Mouse (Mus musculus) gastrocnemius, postnatal 4 days (tissue): Measurements from ENCODE around the gene Dll4. TPM values are rescaled to one million over a fixed set of nuclear protein-coding genes. Genes with fewer than 3 reads are reported as not detected.
A peak's percentile ranks its signal among the peaks of the same experiment; 100 is the strongest.

ENCODE experiments used
- DNase-seq, 2 experiments: peaks; one replicate each; pipeline ENCODE4 v3.0.0; 2021 to 2022; ENCODE audit warnings: low spot score in 2 of 2, mixed read lengths in 2 of 2
- total RNA-seq, 2 experiments: library from RNA; stranded (reverse); gene quantifications; 2 replicates each; pipeline ENCODE4 v1.2.3; 2021

Gene Dll4
- total RNA-seq, 2 experiments from 2014 or later: 13.7 to 13.9 TPM

GRCm38 (mm10) chr2:119304798-119305208 is 20.8 kb upstream of the Dll4 start:
- DNase-seq: no peak

- DNase-seq: no peak
Observed at GRCm38 (mm10) chr2:119311544-119311943, 14.0 kb upstream of the Dll4 start.

- DNase-seq: no peak
Observed at GRCm38 (mm10) chr2:119312380-119312958, 13.1 kb upstream of the Dll4 start.

GRCm38 (mm10) chr2:119313780-119314479 is 11.7 kb upstream of the Dll4 start:
- no peak for DNase-seq

GRCm38 (mm10) chr2:119314742-119315310 is 10.8 kb upstream of the Dll4 start:
- no peak for DNase-seq

- no peak for DNase-seq
Observed at GRCm38 (mm10) chr2:119318043-119318710, 7.4 kb upstream of the Dll4 start.

GRCm38 (mm10) chr2:119320571-119320970 is 5.0 kb upstream of the Dll4 start:
- no peak for DNase-seq

GRCm38 (mm10) chr2:119321771-119322586 is 3.6 kb upstream of the Dll4 start:
- DNase-seq: no peak

GRCm38 (mm10) chr2:119322587-119323300 is 2.8 kb upstream of the Dll4 start:
- no peak for DNase-seq

- DNase-seq: no peak
Observed at GRCm38 (mm10) chr2:119323866-119324575, 1.6 kb upstream of the Dll4 start.

GRCm38 (mm10) chr2:119324576-119325318 is 837 bp upstream of the Dll4 start:
- no peak for DNase-seq

- DNase-seq: peak in 1 of 2 experiments; percentile 27
Observed at GRCm38 (mm10) chr2:119326161-119327101, 847 bp downstream of the Dll4 start.

GRCm38 (mm10) chr2:119327102-119327480 is 1.5 kb downstream of the Dll4 start:
- DNase-seq: peak in 1 of 2 experiments; percentile 26

- DNase-seq: no peak
Observed at GRCm38 (mm10) chr2:119327942-119328526, 2.5 kb downstream of the Dll4 start.

GRCm38 (mm10) chr2:119328546-119328945 is 3.0 kb downstream of the Dll4 start:
- DNase-seq: no peak

GRCm38 (mm10) chr2:119329123-119329817 is 3.7 kb downstream of the Dll4 start:
- no peak for DNase-seq

- no peak for DNase-seq
Observed at GRCm38 (mm10) chr2:119330795-119331194, 5.2 kb downstream of the Dll4 start.
